Mouse (Mus musculus): ENCODE measurements around the gene Irs3. TPM values are rescaled to one million over a fixed set of nuclear protein-coding genes. Genes with fewer than 3 reads are reported as not detected.

The Irs3 gene
- polyA plus RNA-seq, 1 experiment from 2014 or later, result 0.14 TPM

- peak overlapping the region; percentile 42; the same call in 1 of the 2 replicates for H3K27ac ChIP-seq (replicated peaks)
Observed at GRCm38 (mm10) chr5:137613076-137613475, 32.4 kb downstream of the Irs3 start.

GRCm38 (mm10) chr5:137611245-137611602, 34.3 kb downstream of the Irs3 start:
- Histone ChIP-seq H3K4me3 (no peak overlapping the region), H3K4me2 (replicated peaks) (no peak overlapping the region), H3K9me3 (no peaks in the 10 kb centered on the region), H3K36me3 (no peaks in the 10 kb centered on the region), H3K27ac (replicated peaks) (peak overlapping the region; percentile 66), H3K27me3 (peaks cover 29% of the 10 kb centered on the region), H3K9ac (replicated peaks) (no peak overlapping the region), H3K4me1 (peaks cover 38% of the 10 kb centered on the region)
- ATAC-seq (ENCODE audit: low FRiP score, low read depth), result no peak
- 15% methylated on average over 6 of the region's 6 CpGs for WGBS

More at GRCm38 (mm10) chr5:137613076-137613475, 32.4 kb downstream of the Irs3 start:
- H3K4me3 ChIP-seq, result no peak overlapping the region
- no peak overlapping the region; the same call in 1 of the 2 replicates for H3K9ac ChIP-seq (replicated peaks)
- no peak for ATAC-seq (ENCODE audit: low FRiP score, low read depth)
- H3K9me3 ChIP-seq, result no peaks in the 10 kb centered on the region
- 64% methylated on average over 5 of the region's 5 CpGs for WGBS
- peaks cover 34% of the 10 kb centered on the region for H3K4me1 ChIP-seq
- no peak overlapping the region for H3K4me2 ChIP-seq (replicated peaks)
- peaks cover 20% of the 10 kb centered on the region for H3K27me3 ChIP-seq
- H3K36me3 ChIP-seq, result no peaks in the 10 kb centered on the region

- peaks cover 29% of the 10 kb centered on the region for H3K27me3 ChIP-seq
- ATAC-seq (ENCODE audit: low FRiP score, low read depth), result no peak
- no peak overlapping the region for H3K4me3 ChIP-seq
- H3K27ac ChIP-seq (replicated peaks), result peak overlapping the region; percentile 66
- H3K36me3 ChIP-seq, result 0 out of 2 replicates have a peak, but pooled peaks cover under 1% of the 10 kb centered on the region
- H3K4me1 ChIP-seq, result peaks cover 38% of the 10 kb centered on the region
- H3K9ac ChIP-seq (replicated peaks), result 0 out of 2 replicates have a peak overlapping the region, but pooled peaks have one; percentile 17
- no peaks in the 10 kb centered on the region for H3K9me3 ChIP-seq
- 21% methylated on average over 11 of the region's 12 CpGs for WGBS
- peak overlapping the region; percentile 23; the same call in 1 of the 2 replicates for H3K4me2 ChIP-seq (replicated peaks)
Observed at GRCm38 (mm10) chr5:137610548-137611244, 34.8 kb downstream of the Irs3 start.

GRCm38 (mm10) chr5:137610056-137610455, 35.5 kb downstream of the Irs3 start:
- Histone ChIP-seq H3K27me3 (peaks cover 29% of the 10 kb centered on the region), H3K4me3 (no peak overlapping the region), H3K4me2 (replicated peaks) (no peak overlapping the region), H3K4me1 (peaks cover 38% of the 10 kb centered on the region), H3K9ac (replicated peaks) (no peak overlapping the region), H3K36me3 (0 out of 2 replicates have a peak, but pooled peaks cover 2% of the 10 kb centered on the region), H3K9me3 (no peaks in the 10 kb centered on the region), H3K27ac (replicated peaks) (no peak overlapping the region)
- no peak for ATAC-seq (ENCODE audit: low FRiP score, low read depth)
- WGBS, result 67% methylated on average over 4 of the region's 4 CpGs

GRCm38 (mm10) chr5:137609292-137609691, 36.2 kb downstream of the Irs3 start:
- H3K4me3 ChIP-seq, result no peak overlapping the region
- H3K27ac ChIP-seq (replicated peaks), result no peak overlapping the region
- no peak overlapping the region for H3K4me2 ChIP-seq (replicated peaks)
- H3K4me1 ChIP-seq, result peaks cover 38% of the 10 kb centered on the region
- 65% methylated on average over 3 of the region's 3 CpGs for WGBS
- no peaks in the 10 kb centered on the region for H3K9me3 ChIP-seq
- 0 out of 2 replicates have a peak, but pooled peaks cover 2% of the 10 kb centered on the region for H3K36me3 ChIP-seq
- H3K9ac ChIP-seq (replicated peaks), result no peak overlapping the region
- peaks cover 29% of the 10 kb centered on the region for H3K27me3 ChIP-seq
- no peak for ATAC-seq (ENCODE audit: low FRiP score, low read depth)

GRCm38 (mm10) chr5:137608654-137609190, 36.8 kb downstream of the Irs3 start:
- Histone ChIP-seq H3K36me3 (0 out of 2 replicates have a peak, but pooled peaks cover 2% of the 10 kb centered on the region), H3K4me1 (peaks cover 38% of the 10 kb centered on the region), H3K9me3 (no peaks in the 10 kb centered on the region), H3K27me3 (peaks cover 29% of the 10 kb centered on the region), H3K4me3 (peak overlapping the region; percentile 17), H3K27ac (replicated peaks) (no peak overlapping the region), H3K4me2 (replicated peaks) (peak overlapping the region; percentile 39), H3K9ac (replicated peaks) (peak overlapping the region; percentile 28; the same call in 1 of the 2 replicates)
- ATAC-seq (ENCODE audit: low FRiP score, low read depth), result no peak
- WGBS, result 18% methylated on average over 23 of the region's 23 CpGs

GRCm38 (mm10) chr5:137607860-137608653, 37.5 kb downstream of the Irs3 start:
- no peak for ATAC-seq (ENCODE audit: low FRiP score, low read depth)
- 8% methylated on average over 26 of the region's 26 CpGs for WGBS
- 0 out of 2 replicates have a peak, but pooled peaks cover 2% of the 10 kb centered on the region for H3K36me3 ChIP-seq
- peak overlapping the region; percentile 17 for H3K4me3 ChIP-seq
- peaks cover 29% of the 10 kb centered on the region for H3K27me3 ChIP-seq
- peaks cover 38% of the 10 kb centered on the region for H3K4me1 ChIP-seq
- no peak overlapping the region for H3K27ac ChIP-seq (replicated peaks)
- peak overlapping the region; percentile 39 for H3K4me2 ChIP-seq (replicated peaks)
- peak overlapping the region; percentile 28; the same call in 1 of the 2 replicates for H3K9ac ChIP-seq (replicated peaks)
- H3K9me3 ChIP-seq, result no peaks in the 10 kb centered on the region

GRCm38 (mm10) chr5:137601365-137601729, 44.2 kb downstream of the Irs3 start:
- Histone ChIP-seq H3K36me3 (peaks cover 11% of the 10 kb centered on the region), H3K4me3 (peak overlapping the region; percentile 76), H3K4me2 (replicated peaks) (peak overlapping the region; percentile 96), H3K27me3 (no peaks in the 10 kb centered on the region), H3K4me1 (peaks cover 34% of the 10 kb centered on the region), H3K27ac (replicated peaks) (peak overlapping the region; percentile 36; the same call in 1 of the 2 replicates), H3K9ac (replicated peaks) (peak overlapping the region; percentile 43), H3K9me3 (no peaks in the 10 kb centered on the region)
- ATAC-seq (ENCODE audit: low FRiP score, low read depth), result no peak
- under 1% methylated on average over 22 of the region's 22 CpGs for WGBS

GRCm38 (mm10) chr5:137600619-137601364, 44.7 kb downstream of the Irs3 start, which contains the start of gene Mospd3:
TSS of gene Mospd3 (minus strand) at chr5:137601058.
- WGBS, result under 1% methylated on average over 41 of the region's 41 CpGs
- peak; percentile 96 for ATAC-seq (ENCODE audit: low FRiP score, low read depth)
- Histone ChIP-seq H3K27ac (replicated peaks) (peak within 1 kb of the TSS; percentile 76), H3K4me3 (peak within 1 kb of the TSS; percentile 76), H3K9ac (replicated peaks) (peak within 1 kb of the TSS; percentile 86), H3K4me1 (peaks cover 34% of the 10 kb centered on the region), H3K9me3 (no peaks in the 10 kb centered on the region), H3K4me2 (replicated peaks) (peak within 1 kb of the TSS; percentile 96), H3K36me3 (peaks cover 11% of the 10 kb centered on the region), H3K27me3 (no peaks in the 10 kb centered on the region)

GRCm38 (mm10) chr5:137600281-137600618, 45.3 kb downstream of the Irs3 start:
- Histone ChIP-seq H3K36me3 (peaks cover 8% of the 10 kb centered on the region), H3K4me1 (peaks cover 34% of the 10 kb centered on the region), H3K27ac (replicated peaks) (peak overlapping the region; percentile 76), H3K9me3 (no peaks in the 10 kb centered on the region), H3K27me3 (no peaks in the 10 kb centered on the region), H3K9ac (replicated peaks) (peak overlapping the region; percentile 86), H3K4me3 (peak overlapping the region; percentile 76), H3K4me2 (replicated peaks) (peak overlapping the region; percentile 96)
- WGBS, result 2% methylated on average over 19 of the region's 19 CpGs
- no peak; the same call in 1 of the 2 replicates for ATAC-seq (ENCODE audit: low FRiP score, low read depth)

- Histone ChIP-seq H3K9ac (replicated peaks) (peak overlapping the region; percentile 86), H3K27ac (replicated peaks) (no peak overlapping the region), H3K4me2 (replicated peaks) (peak overlapping the region; percentile 96), H3K4me3 (peak overlapping the region; percentile 76), H3K36me3 (peaks cover 8% of the 10 kb centered on the region), H3K4me1 (peaks cover 34% of the 10 kb centered on the region), H3K9me3 (no peaks in the 10 kb centered on the region), H3K27me3 (no peaks in the 10 kb centered on the region)
- WGBS, result 63% methylated on average over 9 of the region's 9 CpGs
- no peak for ATAC-seq (ENCODE audit: low FRiP score, low read depth)
Observed at GRCm38 (mm10) chr5:137599600-137599999, 45.9 kb downstream of the Irs3 start.

Data from midbrain, embryonic 12.5 days (tissue).